Mouse (Mus musculus) CD4-positive, CD25-positive, alpha-beta regulatory T cell, adult 4 months (primary cell): ENCODE results near the gene Cd83. TPM values are rescaled to one million over a fixed set of nuclear protein-coding genes. Genes with fewer than 3 reads are reported as not detected.

Source experiments
- ATAC-seq: one replicate; pipeline ENCODE4 v1.8.0; 2017
- polyA plus RNA-seq, 2 experiments: library from polyadenylated mRNA; unstranded; fragments of 100-300 nt; shearing (Covaris generic); gene quantifications; one replicate each; pipeline ENCODE4 v1.2.1; 2017

Gene Cd83
- polyA plus RNA-seq, 2 experiments from 2014 or later: 294 to 385 TPM

DNA sequence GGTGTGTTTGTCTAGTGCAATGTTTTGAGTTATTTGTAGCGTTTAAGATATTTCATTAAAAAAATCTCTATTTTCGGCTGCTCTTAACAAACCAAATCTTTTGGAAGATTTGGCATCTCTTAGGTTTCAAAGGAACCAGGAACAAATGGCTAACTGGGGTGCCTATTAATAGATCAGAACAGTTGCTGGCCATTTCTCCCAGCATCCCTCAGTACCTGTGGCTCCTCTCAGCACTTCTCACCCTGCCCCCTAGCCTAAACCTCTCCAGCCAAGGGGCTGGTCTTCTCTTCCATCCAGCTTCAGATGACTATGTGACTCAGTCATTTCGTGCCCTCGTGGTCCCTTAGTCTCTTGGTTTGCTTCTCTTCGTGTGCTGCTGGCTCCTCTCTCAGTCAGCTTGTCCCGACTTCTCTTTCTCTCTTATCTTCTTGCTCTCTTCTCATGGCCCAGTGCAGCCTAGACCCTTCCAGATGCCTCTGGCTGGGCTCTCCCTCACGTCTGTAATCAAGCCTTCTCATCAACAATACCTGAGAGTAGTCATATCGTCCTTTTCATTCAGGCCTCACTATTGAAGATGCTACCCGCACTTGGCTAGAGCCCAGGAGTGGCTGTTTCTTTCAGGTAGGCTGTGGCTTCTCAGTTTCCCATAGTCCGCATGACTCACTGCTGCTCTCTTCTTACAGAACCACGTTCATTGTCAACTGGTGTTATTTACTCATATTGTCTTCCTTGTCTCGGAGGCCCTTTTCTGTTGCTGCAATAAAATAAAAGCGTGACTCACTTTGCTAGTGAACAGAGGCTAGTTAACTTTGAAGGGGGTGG is 9.8 kb upstream of the Cd83 start:
- peak; percentile 73 for ATAC-seq

DNA sequence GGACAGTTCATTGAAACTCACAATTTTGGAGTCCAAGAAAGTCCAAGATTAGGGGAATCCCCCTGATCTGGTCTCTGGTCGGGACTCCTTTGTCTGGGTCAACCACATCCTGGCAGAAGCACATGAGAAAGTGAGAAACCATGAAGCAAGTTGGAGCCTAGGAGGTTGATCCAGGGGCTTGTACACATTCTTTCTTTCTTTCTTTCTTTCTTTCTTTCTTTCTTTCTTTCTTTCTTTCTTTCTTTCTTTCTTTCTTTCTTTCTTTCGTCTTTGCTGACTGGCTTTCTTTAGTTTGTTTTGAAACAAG is 9.2 kb upstream of the Cd83 start:
- ATAC-seq: peak; percentile 42

DNA sequence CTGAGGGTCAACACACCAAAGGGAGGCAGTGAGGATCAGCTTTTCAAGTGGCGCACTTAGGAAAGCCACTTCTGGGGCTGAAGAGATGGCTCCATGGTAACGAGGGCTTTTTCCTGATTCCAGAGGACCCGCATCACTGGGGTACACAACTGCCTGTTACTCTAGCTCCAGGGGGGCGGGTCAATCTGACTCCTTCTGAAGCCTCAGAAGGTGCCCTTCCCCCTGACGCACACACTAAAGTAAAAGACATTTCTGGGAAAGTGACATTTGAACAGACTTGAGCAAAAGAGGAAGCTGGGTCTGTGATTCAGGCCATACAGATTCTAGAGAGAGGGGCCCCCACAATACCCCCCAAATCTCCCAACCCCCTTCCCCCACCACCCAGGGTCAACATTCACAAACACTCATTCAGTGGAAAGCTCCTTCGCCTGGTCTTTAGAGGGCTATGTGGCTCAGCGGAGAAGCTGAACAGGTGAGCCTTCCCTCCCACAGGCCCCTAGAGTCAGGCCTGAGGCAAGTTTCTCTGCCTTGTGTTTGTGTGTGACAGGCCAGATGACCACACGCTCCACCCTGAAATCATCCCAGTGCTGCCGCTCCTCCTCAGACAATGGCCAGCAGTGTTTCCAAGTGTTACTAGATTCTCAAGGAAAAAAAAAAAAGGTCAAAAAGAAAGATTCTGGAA is 7.1 kb upstream of the Cd83 start:
- no peak for ATAC-seq

GRCm38 (mm10) chr13:43778021-43778649 is 6.4 kb upstream of the Cd83 start:
- ATAC-seq: peak; percentile 11

DNA sequence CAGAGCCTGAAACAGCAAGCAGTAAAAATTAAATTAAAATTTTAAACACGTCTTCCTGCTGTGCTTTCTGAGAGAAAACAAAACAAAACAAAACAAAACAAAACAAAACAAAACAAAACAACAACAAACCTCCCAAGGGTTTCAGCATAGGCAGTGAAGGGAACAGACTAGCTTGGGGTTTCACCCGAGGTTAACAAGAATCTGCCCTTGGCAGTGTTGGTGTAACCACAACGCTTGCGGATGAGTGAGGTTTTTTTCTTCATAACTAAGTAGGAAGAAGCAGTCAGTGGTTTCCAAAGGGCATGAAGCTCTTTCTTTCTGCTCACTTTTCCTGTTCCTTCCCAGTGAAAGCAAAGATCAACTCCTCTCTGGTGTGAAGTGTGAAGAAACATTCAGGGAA is 5.6 kb upstream of the Cd83 start:
- peak; percentile 9 for ATAC-seq

DNA sequence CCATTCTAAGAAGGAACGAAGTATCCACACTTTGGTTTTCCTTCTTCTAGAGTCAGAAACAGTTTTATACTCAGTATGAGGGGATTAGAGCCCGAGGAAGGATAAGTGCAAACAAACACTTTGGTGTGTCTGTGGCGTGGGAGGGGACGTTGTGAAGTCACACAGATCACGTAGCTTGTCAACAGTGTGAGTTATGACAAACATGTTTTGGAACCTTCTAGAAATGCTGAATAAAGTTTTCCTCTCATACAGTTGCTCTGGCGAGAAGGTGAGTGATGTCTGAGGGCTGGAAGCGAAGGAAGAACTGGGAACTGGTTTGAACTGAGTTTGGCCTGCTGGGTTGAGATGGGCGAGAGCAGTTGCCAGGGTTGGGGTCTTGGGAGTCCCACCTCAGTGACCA is 4.5 kb upstream of the Cd83 start:
- no peak for ATAC-seq

DNA sequence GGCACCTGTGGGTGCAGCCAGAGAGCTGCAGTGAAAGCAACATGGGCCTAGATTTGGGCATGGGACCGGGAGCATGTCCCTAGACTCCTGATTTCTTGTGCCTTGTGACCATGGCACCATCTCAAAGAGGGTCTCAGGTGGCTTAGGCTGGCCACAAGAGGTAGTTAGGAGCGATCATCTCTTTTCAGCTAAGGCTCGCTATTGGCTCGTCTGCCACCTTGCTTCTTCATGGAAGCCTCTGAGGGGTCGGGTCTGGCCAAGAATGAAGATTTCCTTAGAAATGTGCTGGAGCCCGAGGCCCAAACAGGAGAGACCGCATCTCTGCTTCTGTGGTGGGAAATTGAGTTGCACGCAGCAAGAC is 1.1 kb downstream of the Cd83 start:
- ATAC-seq: no peak

DNA sequence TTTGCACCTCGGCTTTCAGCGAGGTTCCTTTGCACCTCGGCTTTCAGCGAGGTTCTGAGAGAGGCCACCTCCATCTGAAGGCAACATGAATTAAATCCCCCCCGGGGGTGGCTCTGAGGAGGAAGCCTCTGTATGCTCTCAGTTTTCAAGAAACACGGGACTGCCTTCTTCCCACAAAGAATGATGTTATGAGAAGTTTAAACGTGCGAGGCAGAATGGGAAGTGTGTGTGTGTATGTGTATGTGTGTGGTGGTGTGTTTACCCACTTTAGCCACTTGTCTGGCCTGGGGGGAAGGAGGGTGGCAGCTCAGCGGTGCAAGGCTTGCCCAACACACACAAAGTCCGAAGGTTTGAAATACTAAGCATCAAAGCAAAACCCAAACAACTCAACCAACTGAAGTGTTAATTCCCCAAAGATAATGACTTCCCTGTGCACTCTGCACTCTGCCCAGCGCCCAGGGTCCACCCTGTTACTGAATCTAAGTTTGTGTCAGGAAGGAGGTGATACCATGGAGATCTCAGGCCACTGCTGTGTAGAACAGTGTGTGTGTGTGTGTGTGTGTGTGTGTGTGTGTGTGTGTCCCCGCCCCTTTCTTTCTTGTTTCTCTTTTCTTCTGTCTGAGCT is 1.7 kb downstream of the Cd83 start:
- no peak for ATAC-seq

DNA sequence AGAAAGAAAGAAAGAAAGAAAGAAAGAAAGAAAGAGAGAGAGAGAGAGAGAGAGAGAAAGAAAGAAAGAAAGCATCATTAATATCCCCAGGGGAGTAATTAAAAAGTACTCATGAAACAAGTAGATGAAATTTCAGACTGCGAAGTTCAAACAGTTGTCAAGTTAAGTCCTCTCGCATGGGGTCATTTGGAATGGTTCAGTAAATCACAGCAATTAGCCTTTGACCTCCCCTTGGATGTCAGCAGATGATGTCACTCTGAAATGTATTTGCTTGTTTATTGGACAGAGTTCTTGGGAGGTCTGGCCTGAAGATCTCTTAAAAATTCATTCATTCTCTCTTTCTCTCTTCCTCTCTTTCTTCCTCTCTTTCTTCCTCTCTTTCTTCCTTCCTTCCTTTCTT is 2.7 kb downstream of the Cd83 start:
- no peak for ATAC-seq

DNA sequence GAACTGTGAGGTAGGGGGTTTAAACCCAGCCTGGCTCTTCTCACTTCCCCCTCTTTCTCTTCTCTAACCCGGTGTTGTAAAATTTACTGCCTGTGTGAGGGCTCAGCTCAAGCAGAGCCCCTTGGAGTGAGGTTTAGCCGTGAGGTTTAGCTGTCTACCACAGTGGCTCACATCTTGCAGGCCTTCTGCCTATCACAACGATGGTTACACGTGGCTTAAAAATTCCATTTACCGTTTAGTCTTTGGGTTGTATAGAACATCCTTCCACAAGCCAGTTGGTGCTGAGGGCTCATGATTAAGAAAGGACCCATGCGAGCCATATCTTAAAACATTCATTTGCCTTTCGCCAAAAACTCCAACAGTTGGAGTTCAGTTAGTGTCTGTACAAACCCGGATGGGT is 3.5 kb downstream of the Cd83 start:
- ATAC-seq: no peak

- peak; percentile 78 for ATAC-seq
Observed at GRCm38 (mm10) chr13:43788983-43789645, 4.5 kb downstream of the Cd83 start.

DNA sequence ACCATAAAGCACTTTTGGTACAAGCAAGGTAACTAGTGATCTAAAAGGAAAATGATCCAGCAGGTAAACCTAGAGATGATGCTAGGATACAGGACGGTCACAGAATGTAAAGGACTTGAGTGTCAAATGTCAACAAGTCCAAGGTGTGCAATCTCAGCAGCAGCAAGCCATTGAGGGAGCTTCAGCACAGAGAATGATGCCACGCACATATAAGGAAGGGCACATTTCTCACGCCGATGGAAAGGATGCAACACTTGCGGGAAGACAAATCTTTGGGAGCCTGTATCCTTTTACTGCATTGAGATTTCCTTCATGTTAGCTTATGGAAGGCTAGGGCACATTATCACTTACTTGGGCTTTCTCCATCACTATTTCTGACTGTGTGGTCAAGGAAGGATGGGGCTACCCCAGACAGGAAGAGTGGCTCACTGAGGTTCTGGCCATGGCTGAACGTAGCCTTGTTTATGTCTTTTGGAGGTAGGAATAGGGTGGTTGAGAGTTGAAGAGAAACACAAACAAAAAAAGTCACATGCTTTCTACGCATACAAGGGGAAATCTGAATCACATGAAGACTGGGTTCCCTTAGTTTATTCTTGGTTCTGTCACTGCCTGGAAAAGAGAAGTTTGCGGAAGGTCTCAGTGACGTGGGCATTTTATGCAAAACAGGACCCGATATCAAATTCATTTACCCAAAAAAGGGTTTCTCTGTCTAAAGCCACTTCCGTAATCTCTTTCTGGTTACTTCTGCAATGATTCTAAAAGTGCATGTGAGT is 5.8 kb downstream of the Cd83 start:
- peak; percentile 7 for ATAC-seq

DNA sequence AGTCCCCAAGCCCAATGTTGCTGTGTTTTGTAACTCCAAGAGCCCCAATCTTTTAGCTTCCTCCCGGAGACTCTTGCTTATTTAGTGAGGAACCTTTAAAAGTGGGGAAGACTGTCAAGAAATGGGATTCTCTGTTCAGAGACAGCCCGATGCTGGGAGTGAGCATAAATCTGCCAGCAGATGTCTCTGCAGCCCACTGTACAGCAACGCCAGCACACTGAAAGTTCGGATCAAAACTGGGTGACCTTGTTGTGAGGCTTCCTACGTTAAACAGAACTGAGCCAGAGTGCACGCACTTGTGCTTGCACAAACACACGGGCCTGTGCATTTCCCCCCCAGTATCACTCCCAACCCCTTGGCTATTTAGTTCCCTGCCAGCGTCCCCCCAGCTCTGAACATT is 10.8 kb downstream of the Cd83 start:
- ATAC-seq: no peak

DNA sequence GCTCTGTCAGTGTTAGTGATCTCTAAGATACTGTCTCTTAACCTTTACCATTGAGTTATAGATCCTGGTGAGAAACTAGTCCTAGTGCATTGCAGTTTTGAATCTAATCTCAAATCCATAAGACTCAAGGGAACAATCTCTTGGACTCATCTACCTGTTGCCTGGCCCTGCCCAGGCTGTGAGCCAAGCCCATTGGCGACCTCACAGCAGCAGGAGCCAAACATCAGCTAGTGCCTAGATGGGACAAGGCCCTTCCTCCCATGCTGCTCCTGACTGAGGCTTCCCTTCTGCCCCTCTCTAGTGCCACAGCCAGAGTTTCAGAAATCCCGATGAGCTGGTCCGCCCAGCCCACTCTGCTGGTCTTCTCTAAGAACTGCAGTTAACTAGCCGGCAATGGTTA is 14.1 kb downstream of the Cd83 start:
- no peak for ATAC-seq

- no peak for ATAC-seq
Observed at GRCm38 (mm10) chr13:43800136-43800535, 15.6 kb downstream of the Cd83 start.

- no peak for ATAC-seq
Observed at GRCm38 (mm10) chr13:43801961-43802360, 17.4 kb downstream of the Cd83 start.

DNA sequence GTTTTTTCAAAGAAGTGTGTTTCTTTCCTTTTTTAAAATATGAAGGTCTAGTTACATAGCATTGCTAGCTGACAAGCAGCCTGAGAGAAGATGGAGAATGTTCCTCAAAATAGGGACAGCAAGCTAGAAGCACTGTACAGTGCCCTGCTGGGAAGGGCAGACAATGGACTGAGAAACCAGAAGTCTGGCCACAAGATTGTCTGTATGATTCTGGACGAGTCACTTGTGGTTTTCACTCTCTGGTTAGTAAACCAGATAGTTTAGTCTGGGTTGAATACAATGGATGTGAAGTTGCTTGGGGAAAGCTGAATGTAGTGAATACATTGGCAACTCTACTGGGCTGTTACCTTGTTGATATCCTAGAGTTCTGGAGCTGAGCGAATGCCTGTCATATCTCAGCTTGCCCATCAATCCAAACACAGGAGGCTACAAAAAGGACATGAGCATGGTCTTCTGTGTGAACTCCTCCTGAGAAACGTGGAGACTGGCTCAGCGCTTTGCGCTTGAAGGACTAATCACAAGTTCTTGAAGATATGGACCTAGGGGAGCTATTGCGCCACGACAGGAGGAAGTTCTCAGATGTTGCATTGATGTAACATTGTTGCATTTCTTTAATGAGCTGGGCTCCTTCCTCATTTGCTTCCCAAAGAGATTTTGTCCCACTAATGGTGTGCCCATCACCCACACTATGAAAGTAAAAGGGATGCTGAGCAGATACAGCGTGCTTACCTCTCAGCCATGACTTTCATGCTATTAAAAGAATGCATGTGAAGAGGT is 18.0 kb downstream of the Cd83 start:
- no peak for ATAC-seq

GRCm38 (mm10) chr13:43804648-43805047 is 20.1 kb downstream of the Cd83 start:
- no peak for ATAC-seq

DNA sequence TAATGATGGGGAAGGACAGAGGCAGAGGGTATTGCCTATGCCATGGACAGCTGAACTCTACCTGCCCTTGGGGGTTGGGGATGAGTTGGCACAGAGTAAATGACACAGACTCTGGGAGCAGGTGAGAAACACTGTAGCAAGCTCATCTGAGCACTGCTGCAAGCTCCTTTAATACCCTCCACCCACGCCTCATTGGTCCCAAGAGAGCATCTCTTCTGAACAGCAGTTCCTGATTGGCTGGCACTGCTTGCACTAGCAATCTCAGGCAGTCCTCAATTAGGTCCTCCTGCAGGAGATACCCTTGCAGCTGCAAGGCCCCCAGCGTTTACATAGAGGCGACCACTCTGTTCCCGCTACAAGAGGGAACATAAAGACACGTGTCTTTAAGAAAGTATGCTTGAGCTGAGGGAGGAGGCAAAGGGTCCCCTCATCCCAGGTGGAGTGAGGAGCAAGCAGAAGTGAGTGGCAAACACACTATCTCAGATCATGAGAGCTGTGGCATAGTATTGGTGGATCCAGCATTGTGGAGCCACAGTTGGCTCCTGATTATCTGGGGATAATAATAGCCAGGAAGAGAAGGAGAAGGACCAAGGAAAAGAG is 20.7 kb downstream of the Cd83 start:
- ATAC-seq: no peak

- ATAC-seq: no peak
Observed at GRCm38 (mm10) chr13:43806371-43807271, 22.0 kb downstream of the Cd83 start.
